Mouse (Mus musculus) neural tube, embryonic 14.5 days (tissue): ENCODE measurements around the gene Hoxd8. TPM values are rescaled to one million over a fixed set of nuclear protein-coding genes. Genes with fewer than 3 reads are reported as not detected.

Source experiments
- ATAC-seq: fragments of 200-750 bp; cut with Nextera tagmentation; 2 replicates; pipeline ENCODE4 v1.8.0; 2017; ENCODE audit warnings: low read depth, mild to moderate bottlenecking, moderate TSS enrichment, moderate library complexity
- H3K27ac ChIP-seq: fragments of 300-500 bp; sonication (generic); 2 replicates; pipeline ENCODE4 v1.5.1; 2014; ENCODE audit warnings: low read depth, mild to moderate bottlenecking, control low read depth, low read length, moderate library complexity, mixed read lengths
- H3K27me3 ChIP-seq: fragments of 300-500 bp; sonication (generic); 2 replicates; pipeline ENCODE4 v1.6.1; 2014; ENCODE audit warnings: low read length; ENCODE audit not compliant: control insufficient read depth, insufficient read depth
- H3K36me3 ChIP-seq: fragments of 300-500 bp; sonication (generic); 2 replicates; pipeline ENCODE4 v1.6.1; 2014; ENCODE audit warnings: low read length, mixed read lengths; ENCODE audit not compliant: control insufficient read depth, insufficient read depth
- H3K4me1 ChIP-seq: fragments of 300-500 bp; sonication (generic); 2 replicates; pipeline ENCODE4 v1.6.1; 2014; ENCODE audit warnings: low read length; ENCODE audit not compliant: control insufficient read depth, insufficient read depth
- H3K4me2 ChIP-seq: fragments of 300-500 bp; sonication (generic); 2 replicates; pipeline ENCODE4 v1.6.1; 2014; ENCODE audit warnings: mild to moderate bottlenecking, low read depth, low read length, control low read depth
- H3K4me3 ChIP-seq: fragments of 300-500 bp; sonication (generic); 2 replicates; pipeline ENCODE4 v1.5.1; 2014; ENCODE audit warnings: low read depth, low read length, control low read depth, mixed read lengths
- H3K9ac ChIP-seq: fragments of 300-500 bp; sonication (generic); replicated peaks from 2 replicates; pipeline ENCODE4 v1.6.1; 2014; ENCODE audit warnings: low read depth, mild to moderate bottlenecking, control low read depth, low read length, mixed read lengths
- H3K9me3 ChIP-seq: fragments of 300-500 bp; sonication (generic); 2 replicates; pipeline ENCODE4 v1.6.1; 2016; ENCODE audit warnings: low read length; ENCODE audit not compliant: control insufficient read depth
- WGBS: fragments of 180-500 bp; shearing (Covaris S2); extraction: QIAGEN DNeasy Blood & Tissue Kit; methylation state at CpG from one replicate; pipeline ENCODE4 v1.1.7; 2014; 5-methylcytosine and 5-hydroxymethylcytosine counted together
- polyA plus RNA-seq: library from polyadenylated mRNA; unstranded; fragments of >200 nt; fragmentation: Nextera tagmentation; extraction: Ambion mirVana; gene quantifications from 2 replicates; pipeline ENCODE4 v1.2.1, GENCODE M21; 2014

The Hoxd8 gene
- polyA plus RNA-seq, 1 experiment from 2014 or later = 23.6 TPM

- no peak within 1 kb of the TSS for H3K27ac ChIP-seq
- WGBS = 3% methylated on average over 47 of the region's 47 CpGs
- H3K36me3 ChIP-seq = no peaks in the 10 kb centered on the region
- H3K4me1 ChIP-seq = 0 out of 2 replicates have a peak, but pooled peaks cover 6% of the 10 kb centered on the region
- peaks cover 70% of the 10 kb centered on the region for H3K27me3 ChIP-seq
- no peaks in the 10 kb centered on the region for H3K9me3 ChIP-seq
- ATAC-seq = no peak
- no peak within 1 kb of the TSS for H3K4me3 ChIP-seq
- H3K9ac ChIP-seq = no peak within 1 kb of the TSS
- H3K4me2 ChIP-seq = peak within 1 kb of the TSS; percentile 8; the same call in 1 of the 2 replicates
These were observed 29.3 kb upstream of the Hoxd8 start, which contains the start of gene Hoxd12 for GRCm38 (mm10) chr2:74674881-74675665. Gene Hoxd12, plus strand, starts transcription at chr2:74675013.

GRCm38 (mm10) chr2:74675666-74676282 lies 28.6 kb upstream of the Hoxd8 start:
- H3K4me2 ChIP-seq = peak overlapping the region; percentile 8; the same call in 1 of the 2 replicates
- H3K4me1 ChIP-seq = 0 out of 2 replicates have a peak, but pooled peaks cover 6% of the 10 kb centered on the region
- no peaks in the 10 kb centered on the region for H3K36me3 ChIP-seq
- 4% methylated on average over 24 of the region's 24 CpGs for WGBS
- peaks cover 68% of the 10 kb centered on the region for H3K27me3 ChIP-seq
- ATAC-seq = no peak
- no peak overlapping the region for H3K4me3 ChIP-seq
- no peaks in the 10 kb centered on the region for H3K9me3 ChIP-seq
- H3K27ac ChIP-seq = no peak overlapping the region
- no peak overlapping the region for H3K9ac ChIP-seq

DNA sequence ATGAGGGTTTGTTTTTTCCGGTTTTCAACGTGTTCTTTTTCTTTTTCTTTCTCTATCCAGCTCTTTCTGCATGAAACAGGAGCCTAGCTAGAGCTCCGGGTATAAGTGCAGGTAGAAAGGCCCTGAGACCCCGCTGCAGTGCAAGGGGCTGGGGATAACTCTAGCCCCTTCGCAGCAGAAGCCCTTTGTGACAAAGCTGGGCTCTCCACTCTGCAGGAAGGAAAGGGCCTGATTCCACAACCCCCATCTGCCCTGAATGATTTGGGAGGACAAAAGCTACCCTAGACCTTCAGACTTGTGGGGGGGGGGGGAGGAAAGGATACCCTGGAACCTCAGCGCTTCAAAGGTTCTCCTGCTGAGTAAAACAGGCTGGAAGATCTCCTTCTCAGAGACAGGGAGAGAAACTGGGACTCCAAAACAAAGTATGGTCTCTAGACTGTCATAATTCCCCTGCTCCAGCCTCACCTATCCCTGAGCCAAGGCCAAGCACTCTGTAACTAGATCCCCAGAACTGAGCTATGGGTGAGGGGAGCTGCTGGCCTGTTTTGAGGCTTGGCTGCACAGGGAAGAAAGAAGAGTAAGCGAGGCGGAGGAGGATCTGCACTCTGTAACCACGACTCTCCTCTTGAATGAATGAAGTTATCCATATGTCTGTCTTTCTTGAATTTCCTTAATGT lies 27.9 kb upstream of the Hoxd8 start:
- no peaks in the 10 kb centered on the region for H3K9me3 ChIP-seq
- H3K36me3 ChIP-seq = no peaks in the 10 kb centered on the region
- no peak overlapping the region for H3K9ac ChIP-seq
- no peak for ATAC-seq
- no peak overlapping the region for H3K27ac ChIP-seq
- H3K4me1 ChIP-seq = 0 out of 2 replicates have a peak, but pooled peaks cover 6% of the 10 kb centered on the region
- 4% methylated on average over 9 of the region's 9 CpGs for WGBS
- no peak overlapping the region for H3K4me2 ChIP-seq
- H3K27me3 ChIP-seq = peaks cover 64% of the 10 kb centered on the region
- H3K4me3 ChIP-seq = no peak overlapping the region

- no peaks in the 10 kb centered on the region for H3K9me3 ChIP-seq
- H3K27ac ChIP-seq = no peak overlapping the region
- H3K4me2 ChIP-seq = no peak overlapping the region
- H3K36me3 ChIP-seq = no peaks in the 10 kb centered on the region
- no peak overlapping the region for H3K9ac ChIP-seq
- 11% methylated on average over 2 of the region's 2 CpGs for WGBS
- no peak for ATAC-seq
- H3K27me3 ChIP-seq = peaks cover 59% of the 10 kb centered on the region
- H3K4me1 ChIP-seq = 0 out of 2 replicates have a peak, but pooled peaks cover 9% of the 10 kb centered on the region
- no peak overlapping the region for H3K4me3 ChIP-seq
These were observed 27.3 kb upstream of the Hoxd8 start for GRCm38 (mm10) chr2:74677106-74677505.

DNA sequence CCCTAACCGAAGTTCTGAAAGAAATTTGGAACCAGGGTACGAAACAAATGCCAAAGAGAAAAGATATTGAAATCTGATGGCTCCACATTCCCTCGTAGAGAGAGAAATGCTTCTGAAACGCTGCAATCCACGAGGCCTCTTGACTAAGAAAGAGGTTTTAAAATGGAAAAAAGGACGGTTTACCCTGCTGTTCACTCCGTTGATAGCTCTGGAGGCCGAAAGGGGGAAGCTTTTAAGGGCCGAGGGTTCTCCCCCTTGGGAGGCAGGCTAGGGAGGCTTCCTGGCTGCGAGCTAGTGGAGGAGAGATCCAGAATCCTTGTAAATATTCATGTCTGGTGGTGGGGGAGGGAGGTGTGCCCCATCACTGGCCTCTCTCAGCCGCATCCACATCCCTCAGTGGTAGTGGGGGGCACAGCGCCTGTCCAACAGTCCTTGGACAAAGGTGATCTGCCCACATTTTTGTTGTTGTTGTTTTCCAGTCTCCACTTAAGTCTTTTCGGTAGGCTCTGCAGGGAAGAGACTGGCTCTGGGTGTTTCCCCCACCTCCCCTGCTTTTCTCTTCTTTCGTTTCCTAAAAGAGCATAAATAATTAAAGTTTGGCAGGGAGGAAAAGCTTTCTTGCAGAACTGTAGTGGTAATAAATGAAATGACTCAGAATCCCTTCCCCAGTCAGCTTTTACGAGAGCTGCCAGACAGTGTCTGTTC lies 25.4 kb upstream of the Hoxd8 start, which contains the start of gene Hoxd11:
Gene Hoxd11 (plus strand): TSS at position 667 of the 705 bp plus-strand sequence.
- Histone ChIP-seq H3K27ac (peak within 1 kb of the TSS; percentile 81), H3K36me3 (no peaks in the 10 kb centered on the region), H3K27me3 (peaks cover 53% of the 10 kb centered on the region), H3K4me3 (peak within 1 kb of the TSS; percentile 42), H3K4me1 (0 out of 2 replicates have a peak, but pooled peaks cover 10% of the 10 kb centered on the region), H3K4me2 (peak within 1 kb of the TSS; percentile 42), H3K9ac (peak within 1 kb of the TSS; percentile 39), H3K9me3 (no peaks in the 10 kb centered on the region)
- no peak for ATAC-seq
- WGBS = 3% methylated on average over 15 of the region's 15 CpGs

GRCm38 (mm10) chr2:74679596-74679971 lies 24.8 kb upstream of the Hoxd8 start:
- no peak for ATAC-seq
- H3K4me2 ChIP-seq = peak overlapping the region; percentile 42
- H3K9ac ChIP-seq = peak overlapping the region; percentile 39
- peak overlapping the region; percentile 81 for H3K27ac ChIP-seq
- 1% methylated on average over 26 of the region's 26 CpGs for WGBS
- no peaks in the 10 kb centered on the region for H3K36me3 ChIP-seq
- H3K4me3 ChIP-seq = peak overlapping the region; percentile 42
- 0 out of 2 replicates have a peak, but pooled peaks cover 10% of the 10 kb centered on the region for H3K4me1 ChIP-seq
- no peaks in the 10 kb centered on the region for H3K9me3 ChIP-seq
- H3K27me3 ChIP-seq = peaks cover 53% of the 10 kb centered on the region

- H3K9me3 ChIP-seq = no peaks in the 10 kb centered on the region
- 0 out of 2 replicates have a peak, but pooled peaks cover 10% of the 10 kb centered on the region for H3K4me1 ChIP-seq
- peak overlapping the region; percentile 81 for H3K27ac ChIP-seq
- 0% methylated on average over 23 of the region's 23 CpGs for WGBS
- no peak for ATAC-seq
- H3K27me3 ChIP-seq = peaks cover 53% of the 10 kb centered on the region
- H3K9ac ChIP-seq = peak overlapping the region; percentile 39
- peak overlapping the region; percentile 42 for H3K4me2 ChIP-seq
- no peaks in the 10 kb centered on the region for H3K36me3 ChIP-seq
- H3K4me3 ChIP-seq = peak overlapping the region; percentile 42
These were observed 24.4 kb upstream of the Hoxd8 start for GRCm38 (mm10) chr2:74679980-74680379.

DNA sequence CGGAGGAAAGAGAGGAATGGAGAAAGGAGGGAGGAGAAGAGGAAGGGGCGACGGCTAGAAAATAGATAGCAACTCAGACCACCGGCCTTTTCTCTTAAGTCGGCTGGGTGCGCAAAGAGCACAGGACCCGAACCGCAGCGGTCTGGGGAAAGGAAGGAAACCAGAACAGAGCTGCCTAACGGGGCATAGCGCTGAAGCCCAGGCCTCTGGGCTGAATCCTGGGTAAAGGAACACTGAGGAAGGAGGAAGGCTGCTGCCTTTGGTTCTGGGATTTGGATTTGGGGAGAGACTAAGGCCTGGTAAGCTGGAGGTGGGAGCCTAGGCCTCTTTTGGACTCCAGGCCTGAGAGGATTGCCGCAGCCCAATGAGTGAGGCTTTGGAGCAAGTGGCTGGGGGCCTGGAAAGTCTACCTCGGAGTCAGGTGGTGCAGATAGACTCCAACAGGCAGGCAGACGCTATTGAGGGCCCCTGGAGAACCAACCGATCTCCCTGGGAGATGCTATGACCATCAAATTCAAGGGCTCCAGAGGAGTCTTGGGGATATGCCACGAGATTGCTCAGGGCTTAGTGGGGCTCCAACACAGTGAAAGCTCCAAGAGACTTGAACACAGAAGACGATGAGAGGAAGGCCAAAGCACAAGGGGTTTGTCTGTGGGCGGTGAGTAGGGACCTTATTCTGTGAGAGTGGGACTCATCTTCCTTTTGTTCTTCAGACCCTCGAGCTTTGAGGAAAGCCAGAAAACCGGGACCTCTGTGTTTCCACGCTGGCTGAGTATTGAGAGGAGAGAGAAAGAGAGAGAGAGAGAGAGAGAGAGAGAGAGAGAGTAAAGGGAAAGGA lies 23.6 kb upstream of the Hoxd8 start:
- no peaks in the 10 kb centered on the region for H3K9me3 ChIP-seq
- peak overlapping the region; percentile 42 for H3K4me2 ChIP-seq
- peak overlapping the region; percentile 39; the same call in 1 of the 2 replicates for H3K9ac ChIP-seq
- H3K4me3 ChIP-seq = peak overlapping the region; percentile 42; the same call in 1 of the 2 replicates
- peaks cover 59% of the 10 kb centered on the region for H3K27me3 ChIP-seq
- 0 out of 2 replicates have a peak, but pooled peaks cover 4% of the 10 kb centered on the region for H3K4me1 ChIP-seq
- peak overlapping the region; percentile 81 for H3K27ac ChIP-seq
- 3% methylated on average over 21 of the region's 21 CpGs for WGBS
- H3K36me3 ChIP-seq = no peaks in the 10 kb centered on the region
- no peak for ATAC-seq
